Mouse (Mus musculus): Measurements from ENCODE around the gene Meltf. TPM values are rescaled to one million over a fixed set of nuclear protein-coding genes. Genes with fewer than 3 reads are reported as not detected.
A peak's percentile ranks its signal among the peaks of the same experiment; 100 is the strongest.

Gene Meltf
- total and polyA plus RNA-seq, 3 experiments, result 0.04 to 0.09 (median 0.07) TPM

DNA sequence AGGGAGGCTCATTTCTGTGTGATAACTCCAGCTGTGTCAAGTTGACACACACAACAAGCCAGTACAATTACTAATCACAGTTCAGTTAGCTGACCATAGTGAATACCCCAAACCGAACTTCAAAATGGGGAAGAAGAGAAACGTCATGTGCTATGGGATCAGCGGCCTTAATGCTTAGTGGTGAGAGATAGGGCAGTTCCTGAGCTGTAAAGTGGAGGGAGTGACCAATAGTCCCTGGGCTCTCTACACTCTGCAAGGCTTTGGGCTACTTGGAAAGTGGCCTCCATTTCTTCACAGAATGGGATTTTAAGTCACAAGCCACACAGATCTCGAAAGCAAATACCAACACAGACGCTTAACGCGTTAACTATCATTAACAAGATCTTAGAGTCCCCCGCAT, 68.7 kb downstream of the Meltf start:
- peak overlapping the region; percentile 64 for H3K4me2 ChIP-seq (ENCODE audit: insufficient read depth, low read depth, poor library complexity, severe bottlenecking)
- in situ Hi-C loops (cut with MboI; ENCODE audit: low pct_ligation_motif_present, low pct_unique_long_range_greater_than_20kb, low sequenced_read_pairs) (no loop called here), dilution Hi-C loops (cut with MboI; ENCODE audit: extremely low pct_ligation_motif_present, extremely low pct_unique_long_range_greater_than_20kb, low sequenced_read_pairs) (no loop called here)
- H3K36me3 ChIP-seq (replicated peaks in 1 of 2; ENCODE audit: control insufficient read depth in 1 of 2, insufficient read depth in 1 of 2, low read length in 1 of 2), result peaks cover 7 to 54% of the 10 kb centered on the region in 2 experiments
- no peak overlapping the region for H3K27ac ChIP-seq (ENCODE audit: insufficient read depth, low read depth)
- H3K9me3 ChIP-seq (replicated peaks; ENCODE audit: low read length), result no peaks in the 10 kb centered on the region
- peak overlapping the region; percentile 57 for H3K9ac ChIP-seq (ENCODE audit: insufficient read depth, low read depth)
- DNase-seq (ENCODE audit: extremely low read depth), result no peak
- H3K27me3 ChIP-seq (replicated peaks), result no peaks in the 10 kb centered on the region
- TF ChIP-seq EP300 (IDR thresholded peaks at IDR 0.05; ENCODE audit: low read length) (no peak), TBP (conservative IDR thresholded peaks at IDR 0.05; ENCODE audit: low read depth, low read length) (no peak), CHD2 (IDR thresholded peaks at IDR 0.05; ENCODE audit: low read length) (no peak), SMC3 (IDR thresholded peaks at IDR 0.05; ENCODE audit: low read depth, low read length) (no peak), SIN3A (IDR thresholded peaks at IDR 0.05; ENCODE audit: low read length) (no peak), RAD21 (IDR thresholded peaks at IDR 0.05; ENCODE audit: low read depth, low read length) (no peak), RCOR1 (conservative IDR thresholded peaks at IDR 0.05; ENCODE audit: low read depth, low read length) (no peak)
- peaks cover 9 to 57% of the 10 kb centered on the region in 2 experiments for H3K4me1 ChIP-seq (ENCODE audit: control insufficient read depth in 1 of 2, insufficient read depth in 2 of 2)
- H3K4me3 ChIP-seq (replicated peaks in 1 of 3; ENCODE audit: low read depth in 2 of 3, low read length in 2 of 3, poor library complexity in 1 of 3), result peak overlapping the region; percentile 87 to 94 (median 90)
- H3K79me2 ChIP-seq (replicated peaks; ENCODE audit: control insufficient read depth, extremely low read depth, insufficient read depth, poor library complexity, severe bottlenecking), result peaks cover 49% of the 10 kb centered on the region

- Histone ChIP-seq H3K9me3 (replicated peaks; ENCODE audit: low read length) (no peaks in the 10 kb centered on the region), H3K79me2 (replicated peaks; ENCODE audit: control insufficient read depth, extremely low read depth, insufficient read depth, poor library complexity, severe bottlenecking) (peaks cover 55% of the 10 kb centered on the region), H3K4me1 (ENCODE audit: control insufficient read depth in 1 of 2, insufficient read depth in 2 of 2) (peaks cover 9 to 57% of the 10 kb centered on the region in 2 experiments), H3K9ac (ENCODE audit: insufficient read depth, low read depth) (peak overlapping the region; percentile 57), H3K27me3 (replicated peaks) (no peaks in the 10 kb centered on the region), H3K36me3 (replicated peaks in 1 of 2; ENCODE audit: control insufficient read depth in 1 of 2, insufficient read depth in 1 of 2, low read length in 1 of 2) (peaks cover 9 to 58% of the 10 kb centered on the region in 2 experiments), H3K27ac (ENCODE audit: insufficient read depth, low read depth) (peak overlapping the region; percentile 67), H3K4me3 (replicated peaks in 1 of 3; ENCODE audit: low read depth in 2 of 3, low read length in 2 of 3, poor library complexity in 1 of 3) (peak overlapping the region; percentile 87 to 94 (median 90)), H3K4me2 (ENCODE audit: insufficient read depth, low read depth, poor library complexity, severe bottlenecking) (peak overlapping the region; percentile 64)
- dilution Hi-C loops (cut with MboI; ENCODE audit: extremely low pct_ligation_motif_present, extremely low pct_unique_long_range_greater_than_20kb, low sequenced_read_pairs) (no loop called here), in situ Hi-C loops (cut with MboI; ENCODE audit: low pct_ligation_motif_present, low pct_unique_long_range_greater_than_20kb, low sequenced_read_pairs) (no loop called here)
- DNase-seq (ENCODE audit: extremely low read depth), result no peak
- TF ChIP-seq EP300 (IDR thresholded peaks at IDR 0.05; ENCODE audit: low read length), result no peak
- no peak for TF ChIP-seq JUN (IDR thresholded peaks at IDR 0.05; ENCODE audit: insufficient read depth, low read depth, low read length)
- TF ChIP-seq ZKSCAN1 (IDR thresholded peaks at IDR 0.05; ENCODE audit: borderline replicate concordance, low read depth, low read length), result no peak
- TF ChIP-seq TBP (conservative IDR thresholded peaks at IDR 0.05; ENCODE audit: low read depth, low read length), result no peak
- no peak for TF ChIP-seq ZMIZ1 (IDR thresholded peaks at IDR 0.05; ENCODE audit: low read depth, low read length)
- TF ChIP-seq JUND (conservative IDR thresholded peaks at IDR 0.05; ENCODE audit: low read depth, low read length), result no peak
- no peak for TF ChIP-seq USF2 (conservative IDR thresholded peaks at IDR 0.05; ENCODE audit: low read depth, low read length)
- TF ChIP-seq POLR2A (IDR thresholded peaks at IDR 0.05; ENCODE audit: low read depth, low read length), result no peak
- TF ChIP-seq ETS1 (conservative IDR thresholded peaks at IDR 0.05; ENCODE audit: low read depth, low read length), result no peak
These were observed 69.3 kb downstream of the Meltf start for GRCm38 (mm10) chr16:31947901-31948316.

DNA sequence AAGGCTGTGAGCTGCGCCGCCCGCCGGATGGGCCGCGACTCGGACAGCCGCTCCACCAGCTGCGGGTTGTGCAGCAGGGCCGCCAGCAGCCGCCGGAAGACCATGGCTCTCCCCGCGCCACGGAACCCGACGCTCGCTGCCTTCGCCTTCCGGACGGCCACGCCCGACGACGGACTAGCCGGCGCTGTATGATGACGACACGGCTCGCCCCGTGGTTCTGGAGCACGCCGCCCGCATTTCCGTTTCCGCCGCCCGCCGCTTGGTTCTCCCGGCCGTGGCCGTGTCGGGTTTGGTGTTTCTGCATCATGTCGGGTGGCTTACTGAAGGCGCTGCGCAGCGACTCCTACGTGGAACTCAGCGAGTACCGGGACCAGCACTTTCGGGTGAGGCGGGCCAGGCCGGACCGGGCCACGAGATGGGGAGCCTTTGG, 69.8 kb downstream of the Meltf start, which contains the start of the genes 0610012G03Rik and Ncbp2:
0610012G03Rik (minus strand) TSS at position 150 of the 430 bp plus-strand sequence.
Ncbp2 (plus strand) TSS at position 169 of the 430 bp plus-strand sequence.
- dilution Hi-C loops (cut with MboI; ENCODE audit: extremely low pct_ligation_motif_present, extremely low pct_unique_long_range_greater_than_20kb, low sequenced_read_pairs) (no loop called here), in situ Hi-C loops (cut with MboI; ENCODE audit: low pct_ligation_motif_present, low pct_unique_long_range_greater_than_20kb, low sequenced_read_pairs) (no loop called here)
- Histone ChIP-seq H3K27ac (ENCODE audit: insufficient read depth, low read depth) (peak within 1 kb of the TSS; percentile 67), H3K9me3 (replicated peaks; ENCODE audit: low read length) (no peaks in the 10 kb centered on the region), H3K9ac (ENCODE audit: insufficient read depth, low read depth) (peak within 1 kb of the TSS; percentile 85), H3K4me3 (replicated peaks in 1 of 3; ENCODE audit: low read depth in 2 of 3, low read length in 2 of 3, poor library complexity in 1 of 3) (peak within 1 kb of the TSS; percentile 87 to 94 (median 90)), H3K4me2 (ENCODE audit: insufficient read depth, low read depth, poor library complexity, severe bottlenecking) (peak within 1 kb of the TSS; percentile 81), H3K36me3 (replicated peaks in 1 of 2; ENCODE audit: control insufficient read depth in 1 of 2, insufficient read depth in 1 of 2, low read length in 1 of 2) (peaks cover 9 to 57% of the 10 kb centered on the region in 2 experiments), H3K79me2 (replicated peaks; ENCODE audit: control insufficient read depth, extremely low read depth, insufficient read depth, poor library complexity, severe bottlenecking) (peaks cover 56% of the 10 kb centered on the region), H3K4me1 (ENCODE audit: control insufficient read depth in 1 of 2, insufficient read depth in 2 of 2) (peaks cover 9 to 53% of the 10 kb centered on the region in 2 experiments), H3K27me3 (replicated peaks) (no peaks in the 10 kb centered on the region)
- DNase-seq (ENCODE audit: extremely low read depth), result peak; percentile 96
- TF ChIP-seq TCF12 (IDR thresholded peaks at IDR 0.05; ENCODE audit: low read depth, low read length) (peak; percentile 97), USF1 (IDR thresholded peaks at IDR 0.05; ENCODE audit: low read depth, low read length) (peak; percentile 74), MAZ (IDR thresholded peaks at IDR 0.05; ENCODE audit: low read depth, low read length) (0 out of 2 replicates have a peak, but pooled peaks have one; percentile 42), CHD1 (IDR thresholded peaks at IDR 0.05; ENCODE audit: low read depth, low read length) (no peak), MAX (IDR thresholded peaks at IDR 0.05; ENCODE audit: low read length) (peak; percentile 95), UBTF (IDR thresholded peaks at IDR 0.05; ENCODE audit: low read depth, low read length) (peak; percentile 98), PAX5 (IDR thresholded peaks at IDR 0.05; ENCODE audit: low read length) (no peak), NRF1 (IDR thresholded peaks at IDR 0.05; ENCODE audit: low read depth, low read length) (peak; percentile 64), CTCF (conservative IDR thresholded peaks at IDR 0.05 in 1 of 2, IDR thresholded peaks at IDR 0.05 in 1 of 2; ENCODE audit: low read depth in 2 of 2, low read length in 2 of 2) (peak in 1 of 2 experiments; percentile 28; a peak in 2 of 4 replicates), POLR2A (IDR thresholded peaks at IDR 0.05; ENCODE audit: low read depth, low read length) (peak; percentile 98), SMC3 (IDR thresholded peaks at IDR 0.05; ENCODE audit: low read depth, low read length) (peak; percentile 38; the same call in 1 of the 2 replicates), RAD21 (IDR thresholded peaks at IDR 0.05; ENCODE audit: low read depth, low read length) (no peak; the same call in 1 of the 2 replicates), HCFC1 (IDR thresholded peaks at IDR 0.05; ENCODE audit: low read depth, low read length) (peak; percentile 100), ELF1 (IDR thresholded peaks at IDR 0.05; ENCODE audit: low read depth, low read length) (peak; percentile 95), RCOR1 (conservative IDR thresholded peaks at IDR 0.05; ENCODE audit: low read depth, low read length) (0 out of 2 replicates have a peak, but pooled peaks have one; percentile 29)

Data from CH12.LX (cell line).